Mouse (Mus musculus): ENCODE results near the gene Snapc3. TPM values are rescaled to one million over a fixed set of nuclear protein-coding genes. Genes with fewer than 3 reads are reported as not detected.
"Not testable (repeated sequence)": the region's sequence is repeated elsewhere in the genome, so short reads cannot be mapped to it uniquely, and the experiment has no call there.

Gene Snapc3
- polyA plus RNA-seq, 1 experiment from 2014 or later, result 73.4 TPM

DNA sequence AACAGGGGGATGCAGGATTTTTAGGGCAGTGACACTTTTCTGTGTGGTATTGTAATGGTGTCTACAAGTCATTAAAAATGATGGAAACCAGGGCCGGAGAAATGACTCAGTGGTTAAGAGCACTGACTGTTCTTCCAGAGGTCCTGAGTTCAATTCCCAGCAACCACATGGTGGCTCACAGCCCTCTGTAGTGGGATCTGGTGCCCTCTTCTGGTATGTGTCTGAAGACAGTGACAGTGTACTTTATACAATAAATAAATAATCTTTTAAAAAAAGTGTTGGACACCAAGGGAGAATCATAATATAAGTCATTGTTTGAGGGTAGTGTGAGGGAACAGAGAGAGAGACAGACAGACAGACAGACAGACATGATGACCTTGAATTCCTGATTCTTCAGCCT lies 75.6 kb downstream of the Snapc3 start:
- 95% methylated on average over 1 of the region's 1 CpGs for WGBS
- Histone ChIP-seq H3K9me3 (ENCODE audit: control insufficient read depth, low read length) (no peaks in the 10 kb centered on the region), H3K27ac (ENCODE audit: low read depth, low read length) (no peak overlapping the region), H3K36me3 (ENCODE audit: control insufficient read depth, insufficient read depth, low read length) (no peaks in the 10 kb centered on the region), H3K27me3 (ENCODE audit: control insufficient read depth, insufficient read depth, low read length) (no peaks in the 10 kb centered on the region), H3K4me1 (replicated peaks; ENCODE audit: control insufficient read depth, insufficient read depth, low read length) (no peaks in the 10 kb centered on the region), H3K4me2 (ENCODE audit: low read depth, low read length, severe bottlenecking) (no peak overlapping the region), H3K4me3 (ENCODE audit: low read depth, low read length) (no peak overlapping the region), H3K9ac (ENCODE audit: low read length) (no peak overlapping the region)
- ATAC-seq (replicated peaks; ENCODE audit: low FRiP score), result no peak
- no peak for DNase-seq (ENCODE audit: low spot score)

DNA sequence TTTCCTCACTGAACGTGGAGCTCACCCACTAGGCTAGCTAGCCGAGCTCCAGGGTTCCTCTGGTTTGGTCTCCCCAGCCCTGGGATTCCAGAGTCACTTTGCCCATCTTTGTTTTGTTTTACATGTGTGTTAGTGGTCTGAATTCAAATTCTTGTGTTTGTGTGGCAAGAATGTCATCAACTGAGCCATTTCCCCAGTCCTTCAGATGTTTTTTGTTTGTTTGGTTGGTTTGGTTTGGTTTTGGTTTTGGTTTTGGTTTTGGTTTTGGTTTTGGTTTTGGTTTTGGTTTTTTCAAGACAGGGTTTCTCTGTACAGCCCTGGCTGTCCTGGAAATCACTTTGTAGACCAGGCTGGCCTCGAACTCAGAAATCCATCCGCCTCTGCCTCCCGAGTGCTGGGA lies 79.5 kb downstream of the Snapc3 start:
- H3K4me1 ChIP-seq (replicated peaks; ENCODE audit: control insufficient read depth, insufficient read depth, low read length); H3K4me3 ChIP-seq (ENCODE audit: low read depth, low read length); H3K27ac ChIP-seq (ENCODE audit: low read depth, low read length); ATAC-seq (replicated peaks; ENCODE audit: low FRiP score); H3K27me3 ChIP-seq (ENCODE audit: control insufficient read depth, insufficient read depth, low read length); H3K9ac ChIP-seq (ENCODE audit: low read length); H3K9me3 ChIP-seq (ENCODE audit: control insufficient read depth, low read length); DNase-seq (ENCODE audit: low spot score); H3K4me2 ChIP-seq (ENCODE audit: low read depth, low read length, severe bottlenecking); H3K36me3 ChIP-seq (ENCODE audit: control insufficient read depth, insufficient read depth, low read length): not testable (repeated sequence)
- 93% methylated on average over 5 of the region's 5 CpGs for whole genome bisulfite sequencing

DNA sequence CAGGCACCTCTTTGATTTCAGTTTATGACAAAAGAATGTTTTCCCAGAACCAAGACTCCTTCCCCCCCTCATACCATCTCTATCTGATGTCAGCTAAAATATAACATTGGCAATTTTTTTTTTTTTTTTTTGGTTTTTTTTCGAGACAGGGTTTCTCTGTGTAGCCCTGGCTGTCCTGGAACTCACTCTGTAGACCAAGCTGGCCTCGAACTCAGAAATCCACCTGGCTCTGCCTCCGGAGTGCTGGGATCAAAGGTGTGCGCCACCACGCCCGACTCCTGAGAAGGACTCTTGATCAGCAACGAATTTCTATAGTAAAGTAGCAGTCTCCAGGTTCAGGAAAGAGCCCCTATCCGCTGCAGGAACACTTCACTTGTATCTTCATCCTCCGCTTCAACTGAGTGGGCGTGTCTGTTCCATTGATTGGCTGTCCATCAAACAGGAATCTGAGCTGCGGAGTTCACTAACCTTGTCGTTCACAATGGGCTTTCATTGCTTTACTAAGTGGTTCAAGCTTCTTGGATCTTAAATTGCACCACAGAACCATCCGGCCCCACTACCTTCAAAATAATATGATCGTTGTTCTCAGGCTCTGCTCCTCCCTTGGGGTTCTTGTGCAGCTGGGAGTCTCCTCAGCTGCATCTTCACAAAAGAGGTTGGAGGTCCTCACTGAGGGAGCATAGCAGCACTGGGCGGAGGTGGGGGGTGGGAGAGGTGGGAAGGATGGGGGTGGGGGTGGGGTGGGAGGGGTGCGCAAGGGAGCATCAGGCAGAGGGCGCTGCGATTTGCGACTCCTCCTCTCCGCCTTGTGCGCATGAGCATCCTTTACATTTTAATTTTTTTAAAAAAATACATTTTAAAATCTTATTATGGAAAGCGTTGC lies 82.9 kb downstream of the Snapc3 start:
- Histone ChIP-seq H3K9ac (ENCODE audit: low read length) (no peak overlapping the region; the same call in 1 of the 2 replicates), H3K36me3 (ENCODE audit: control insufficient read depth, insufficient read depth, low read length) (no peaks in the 10 kb centered on the region), H3K4me3 (ENCODE audit: low read depth, low read length) (peak overlapping the region; percentile 19), H3K4me2 (ENCODE audit: low read depth, low read length, severe bottlenecking) (peak overlapping the region; percentile 53), H3K9me3 (ENCODE audit: control insufficient read depth, low read length) (no peaks in the 10 kb centered on the region), H3K27ac (ENCODE audit: low read depth, low read length) (peak overlapping the region; percentile 80), H3K27me3 (ENCODE audit: control insufficient read depth, insufficient read depth, low read length) (no peaks in the 10 kb centered on the region), H3K4me1 (replicated peaks; ENCODE audit: control insufficient read depth, insufficient read depth, low read length) (no peaks in the 10 kb centered on the region; the same call in 1 of the 2 replicates)
- peak; percentile 79 for DNase-seq (ENCODE audit: low spot score)
- peak; percentile 93 for ATAC-seq (replicated peaks; ENCODE audit: low FRiP score)
- 6% methylated on average over 22 of the region's 22 CpGs for WGBS

DNA sequence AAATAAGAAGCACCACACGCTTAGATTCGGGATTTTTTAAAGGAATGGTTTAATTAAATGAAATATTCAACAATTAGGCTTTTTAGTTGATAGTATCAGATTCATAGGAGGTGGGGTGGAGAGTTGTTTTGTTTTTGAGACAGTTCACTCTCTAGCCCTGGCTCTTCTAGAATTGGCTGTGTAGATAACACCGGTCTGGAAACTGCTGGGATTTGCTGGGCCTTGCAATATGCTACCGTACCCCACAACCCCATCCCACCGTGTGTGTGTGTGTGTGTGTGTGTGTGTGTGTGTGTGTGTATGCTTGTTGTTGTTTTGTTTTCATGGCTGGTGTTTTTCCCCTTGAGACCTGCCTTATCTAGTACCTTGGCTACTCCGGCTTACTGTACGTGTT lies 83.5 kb downstream of the Snapc3 start:
- Histone ChIP-seq H3K9me3 (ENCODE audit: control insufficient read depth, low read length) (no peaks in the 10 kb centered on the region), H3K4me2 (ENCODE audit: low read depth, low read length, severe bottlenecking) (peak overlapping the region; percentile 53), H3K4me1 (replicated peaks; ENCODE audit: control insufficient read depth, insufficient read depth, low read length) (no peaks in the 10 kb centered on the region; the same call in 1 of the 2 replicates), H3K27me3 (ENCODE audit: control insufficient read depth, insufficient read depth, low read length) (no peaks in the 10 kb centered on the region), H3K36me3 (ENCODE audit: control insufficient read depth, insufficient read depth, low read length) (no peaks in the 10 kb centered on the region), H3K9ac (ENCODE audit: low read length) (peak overlapping the region; percentile 41; the same call in 1 of the 2 replicates), H3K27ac (ENCODE audit: low read depth, low read length) (peak overlapping the region; percentile 80), H3K4me3 (ENCODE audit: low read depth, low read length) (peak overlapping the region; percentile 19; the same call in 1 of the 2 replicates)
- DNase-seq (ENCODE audit: low spot score) (no peak), ATAC-seq (replicated peaks; ENCODE audit: low FRiP score) (peak; percentile 65)
- 30% methylated on average over 7 of the region's 7 CpGs for WGBS

DNA sequence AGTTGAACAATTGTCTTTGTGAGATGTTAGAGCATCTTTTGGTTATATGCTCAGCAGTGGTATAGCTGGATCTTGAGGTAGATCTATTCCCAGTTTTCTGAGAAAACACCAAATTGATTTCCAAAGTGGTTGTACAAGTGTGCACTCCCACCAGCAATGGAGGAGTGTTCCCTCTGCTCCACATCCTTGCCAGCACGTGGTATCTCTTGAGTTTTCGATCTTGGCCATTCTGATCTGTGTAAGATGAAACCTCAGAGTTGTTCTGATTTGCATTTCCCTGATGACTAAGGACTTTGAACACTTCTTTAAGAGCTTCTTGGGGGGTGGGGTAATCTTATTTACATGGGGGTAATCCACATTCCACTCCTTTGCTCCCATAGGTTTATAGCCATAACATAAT lies 92.1 kb downstream of the Snapc3 start:
- no peak overlapping the region for H3K4me2 ChIP-seq (ENCODE audit: low read depth, low read length, severe bottlenecking)
- no peak for DNase-seq (ENCODE audit: low spot score)
- no peak overlapping the region for H3K4me3 ChIP-seq (ENCODE audit: low read depth, low read length)
- H3K27ac ChIP-seq (ENCODE audit: low read depth, low read length), result no peak overlapping the region
- no peak overlapping the region for H3K9ac ChIP-seq (ENCODE audit: low read length)
- no peaks in the 10 kb centered on the region for H3K27me3 ChIP-seq (ENCODE audit: control insufficient read depth, insufficient read depth, low read length)
- H3K9me3 ChIP-seq (ENCODE audit: control insufficient read depth, low read length), result no peaks in the 10 kb centered on the region
- ATAC-seq (replicated peaks; ENCODE audit: low FRiP score), result no peak
- no peaks in the 10 kb centered on the region for H3K36me3 ChIP-seq (ENCODE audit: control insufficient read depth, insufficient read depth, low read length)
- WGBS, result 47% methylated on average over 2 of the region's 2 CpGs
- peaks cover 6% of the 10 kb centered on the region; the same call in 1 of the 2 replicates for H3K4me1 ChIP-seq (replicated peaks; ENCODE audit: control insufficient read depth, insufficient read depth, low read length)

DNA sequence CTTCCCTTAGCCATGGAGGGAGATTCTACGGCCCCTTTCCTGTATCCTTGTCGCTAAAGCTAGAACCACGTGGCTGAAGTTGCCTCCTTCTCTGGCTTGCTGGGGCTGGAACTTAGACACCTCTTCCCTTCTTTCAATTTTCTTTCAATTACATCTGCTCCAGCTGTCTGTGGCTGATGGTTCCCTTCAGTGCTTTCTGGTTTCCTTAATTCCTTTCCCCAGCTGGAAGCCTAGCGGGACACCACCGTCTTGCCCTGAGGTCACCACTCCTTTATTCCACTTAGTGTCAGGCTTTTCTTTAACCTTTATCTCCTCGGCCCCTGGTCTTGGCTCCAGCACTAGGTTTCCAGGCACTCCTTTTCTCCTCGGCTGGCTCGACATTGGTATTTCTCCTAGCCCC lies 93.6 kb downstream of the Snapc3 start:
- H3K4me1 ChIP-seq (replicated peaks; ENCODE audit: control insufficient read depth, insufficient read depth, low read length), result peaks cover 6% of the 10 kb centered on the region; the same call in 1 of the 2 replicates
- WGBS, result 32% methylated on average over 8 of the region's 8 CpGs
- no peak overlapping the region for H3K4me2 ChIP-seq (ENCODE audit: low read depth, low read length, severe bottlenecking)
- H3K9me3 ChIP-seq (ENCODE audit: control insufficient read depth, low read length), result no peaks in the 10 kb centered on the region
- H3K27ac ChIP-seq (ENCODE audit: low read depth, low read length), result no peak overlapping the region
- DNase-seq (ENCODE audit: low spot score) (no peak), ATAC-seq (replicated peaks; ENCODE audit: low FRiP score) (no peak)
- H3K4me3 ChIP-seq (ENCODE audit: low read depth, low read length), result no peak overlapping the region
- no peak overlapping the region for H3K9ac ChIP-seq (ENCODE audit: low read length)
- H3K36me3 ChIP-seq (ENCODE audit: control insufficient read depth, insufficient read depth, low read length), result no peaks in the 10 kb centered on the region
- no peaks in the 10 kb centered on the region for H3K27me3 ChIP-seq (ENCODE audit: control insufficient read depth, insufficient read depth, low read length)

DNA sequence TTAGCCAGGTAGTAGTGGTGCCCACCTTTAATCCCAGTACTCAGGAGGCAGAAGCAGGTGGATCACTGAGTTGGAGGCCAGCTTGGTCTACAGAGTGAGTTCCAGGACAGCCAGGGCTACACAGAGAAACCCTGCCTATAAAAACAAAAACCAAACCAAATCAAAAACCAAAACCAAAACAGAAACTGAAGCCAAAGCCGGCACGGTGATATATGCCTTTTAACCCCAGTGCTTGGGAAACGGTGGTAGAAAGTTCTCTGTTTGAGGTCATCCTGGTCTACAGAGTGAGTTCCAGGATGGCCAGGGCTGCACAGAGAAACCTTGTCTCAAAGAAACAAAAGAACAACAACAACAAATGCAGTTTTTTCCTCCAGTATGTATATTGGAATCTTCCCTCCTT lies 94.7 kb downstream of the Snapc3 start:
- ATAC-seq (replicated peaks; ENCODE audit: low FRiP score) (no peak), DNase-seq (ENCODE audit: low spot score) (no peak)
- H3K36me3 ChIP-seq (ENCODE audit: control insufficient read depth, insufficient read depth, low read length), result no peaks in the 10 kb centered on the region
- no peaks in the 10 kb centered on the region for H3K27me3 ChIP-seq (ENCODE audit: control insufficient read depth, insufficient read depth, low read length)
- H3K4me3 ChIP-seq (ENCODE audit: low read depth, low read length), result no peak overlapping the region
- no peaks in the 10 kb centered on the region for H3K9me3 ChIP-seq (ENCODE audit: control insufficient read depth, low read length)
- H3K27ac ChIP-seq (ENCODE audit: low read depth, low read length), result no peak overlapping the region
- WGBS, result 89% methylated on average over 3 of the region's 3 CpGs
- H3K9ac ChIP-seq (ENCODE audit: low read length), result no peak overlapping the region
- H3K4me2 ChIP-seq (ENCODE audit: low read depth, low read length, severe bottlenecking), result no peak overlapping the region
- H3K4me1 ChIP-seq (replicated peaks; ENCODE audit: control insufficient read depth, insufficient read depth, low read length), result peaks cover 6% of the 10 kb centered on the region; the same call in 1 of the 2 replicates

DNA sequence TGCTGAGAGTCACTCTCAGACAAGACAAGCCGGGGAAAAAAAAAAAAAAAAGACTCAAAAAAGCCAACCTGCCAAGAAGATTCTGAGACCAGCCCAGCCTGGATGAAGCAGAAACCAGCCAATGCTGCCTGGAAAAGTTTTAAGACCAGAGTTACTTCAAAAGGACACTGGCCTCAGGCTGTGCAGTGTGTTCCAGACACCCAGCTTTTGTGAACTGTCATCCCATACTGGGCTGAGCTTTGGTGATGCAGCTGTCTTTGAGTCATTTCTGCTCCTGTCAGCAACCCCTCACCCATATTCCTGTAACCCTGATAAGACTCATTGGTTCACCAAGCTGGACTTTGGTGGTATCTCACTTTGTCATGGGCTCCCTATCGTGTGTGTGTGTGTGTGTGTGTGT lies 95.1 kb downstream of the Snapc3 start:
- Histone ChIP-seq H3K36me3 (ENCODE audit: control insufficient read depth, insufficient read depth, low read length) (no peaks in the 10 kb centered on the region), H3K4me2 (ENCODE audit: low read depth, low read length, severe bottlenecking) (no peak overlapping the region), H3K9ac (ENCODE audit: low read length) (no peak overlapping the region), H3K4me3 (ENCODE audit: low read depth, low read length) (no peak overlapping the region), H3K27ac (ENCODE audit: low read depth, low read length) (no peak overlapping the region), H3K4me1 (replicated peaks; ENCODE audit: control insufficient read depth, insufficient read depth, low read length) (peaks cover 6% of the 10 kb centered on the region; the same call in 1 of the 2 replicates), H3K27me3 (ENCODE audit: control insufficient read depth, insufficient read depth, low read length) (no peaks in the 10 kb centered on the region), H3K9me3 (ENCODE audit: control insufficient read depth, low read length) (no peaks in the 10 kb centered on the region)
- 81% methylated on average over 2 of the region's 2 CpGs for WGBS
- DNase-seq (ENCODE audit: low spot score), result no peak
- ATAC-seq (replicated peaks; ENCODE audit: low FRiP score), result no peak

DNA sequence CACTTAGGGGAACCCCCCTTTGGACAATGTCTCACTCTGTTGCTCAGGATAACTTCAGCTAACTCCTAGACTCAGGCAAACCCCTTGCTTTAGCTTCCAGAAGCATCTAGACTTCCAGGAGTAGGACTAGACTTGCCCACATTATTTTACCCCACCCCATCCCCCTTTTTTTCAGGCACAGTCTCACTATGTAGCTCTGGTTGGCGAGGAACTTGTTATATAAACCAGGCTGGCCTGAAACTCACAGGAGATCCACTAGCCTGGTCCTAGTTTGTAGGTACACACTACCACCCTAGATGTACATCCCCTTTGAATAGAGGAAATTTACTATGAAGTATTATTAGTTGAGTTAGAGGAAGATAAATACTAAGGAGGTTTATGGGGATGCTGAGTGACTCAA lies 96.7 kb downstream of the Snapc3 start:
- DNase-seq (ENCODE audit: low spot score) (no peak), ATAC-seq (replicated peaks; ENCODE audit: low FRiP score) (no peak)
- Histone ChIP-seq H3K9me3 (ENCODE audit: control insufficient read depth, low read length) (no peaks in the 10 kb centered on the region), H3K4me2 (ENCODE audit: low read depth, low read length, severe bottlenecking) (no peak overlapping the region), H3K36me3 (ENCODE audit: control insufficient read depth, insufficient read depth, low read length) (no peaks in the 10 kb centered on the region), H3K9ac (ENCODE audit: low read length) (no peak overlapping the region), H3K4me3 (ENCODE audit: low read depth, low read length) (no peak overlapping the region), H3K4me1 (replicated peaks; ENCODE audit: control insufficient read depth, insufficient read depth, low read length) (no peaks in the 10 kb centered on the region), H3K27me3 (ENCODE audit: control insufficient read depth, insufficient read depth, low read length) (no peaks in the 10 kb centered on the region), H3K27ac (ENCODE audit: low read depth, low read length) (no peak overlapping the region)
- WGBS, result 90% methylated on average over 1 of the region's 1 CpGs

All from forebrain, embryonic 11.5 days (tissue).